Mouse (Mus musculus): ENCODE data around the gene 2310011J03Rik. TPM values are rescaled to one million over a fixed set of nuclear protein-coding genes. Genes with fewer than 3 reads are reported as not detected.
A peak's percentile ranks its signal among the peaks of the same experiment; 100 is the strongest.

The 2310011J03Rik gene
- polyA plus RNA-seq, 1 experiment from 2014 or later: 21.6 TPM

- no peaks in the 10 kb centered on the region for H3K36me3 ChIP-seq (ENCODE audit: control insufficient read depth, insufficient read depth, low read length)
- no peak overlapping the region for H3K9ac ChIP-seq (replicated peaks; ENCODE audit: low read length)
- no peak overlapping the region for H3K4me3 ChIP-seq (replicated peaks; ENCODE audit: low read depth, low read length)
- H3K27me3 ChIP-seq (ENCODE audit: control insufficient read depth, insufficient read depth, low read length): no peaks in the 10 kb centered on the region
- peak overlapping the region; percentile 81 for H3K4me2 ChIP-seq (ENCODE audit: low read length)
- no peaks in the 10 kb centered on the region for H3K9me3 ChIP-seq (ENCODE audit: control insufficient read depth, low read length)
- H3K4me1 ChIP-seq (ENCODE audit: control insufficient read depth, insufficient read depth, low read length): peaks cover 22% of the 10 kb centered on the region
- 77% methylated on average over 17 of the region's 17 CpGs for WGBS
- DNase-seq (no peak), ATAC-seq (ENCODE audit: low FRiP score, low TSS enrichment) (no peak)
- H3K27ac ChIP-seq (replicated peaks; ENCODE audit: low read depth, low read length): no peak overlapping the region
Observed at GRCm38 (mm10) chr10:80324120-80325037, 4.0 kb upstream of the 2310011J03Rik start.

DNA sequence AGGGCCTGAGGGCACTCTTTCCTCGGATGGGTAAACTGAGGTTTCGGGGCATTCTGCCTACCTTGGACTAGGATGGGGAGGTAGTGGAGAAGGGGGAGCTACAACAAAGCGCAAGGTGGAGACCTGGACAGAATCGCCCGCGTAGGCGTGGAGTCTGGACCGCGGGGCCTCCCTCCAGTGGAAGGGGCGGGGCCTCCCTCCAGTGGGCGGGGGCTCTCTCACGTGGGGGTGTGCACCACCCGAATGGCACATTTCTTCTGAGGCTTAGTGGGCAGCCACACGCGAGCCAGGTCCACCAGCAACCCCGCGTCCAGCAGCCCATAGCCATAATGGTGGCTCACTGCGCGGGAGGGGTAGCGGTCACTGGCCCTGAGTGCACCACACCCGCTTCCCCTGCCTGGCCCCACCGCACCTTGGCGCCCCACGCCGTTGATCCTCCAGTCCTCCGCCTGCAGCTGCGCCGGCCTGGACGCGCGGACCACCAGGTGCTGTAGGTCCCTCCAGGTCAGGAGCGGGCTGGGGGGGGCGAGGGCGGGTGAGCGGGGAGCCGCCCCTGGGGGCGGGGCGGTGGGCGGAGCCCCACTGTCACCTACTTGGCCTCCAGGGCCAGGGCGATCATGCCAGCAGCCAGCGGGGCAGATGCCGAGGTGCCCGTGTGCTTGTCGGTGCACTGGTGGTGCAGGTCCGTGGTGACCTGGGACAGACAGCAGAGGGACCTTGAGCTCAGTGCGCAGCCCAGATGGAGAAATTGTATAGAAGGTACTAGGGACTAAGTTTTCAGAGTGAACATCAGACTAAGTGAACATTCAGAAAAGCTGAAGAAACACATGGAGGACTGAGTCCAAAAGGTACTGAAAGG is 3.2 kb upstream of the 2310011J03Rik start:
- H3K9ac ChIP-seq (replicated peaks; ENCODE audit: low read length): peak overlapping the region; percentile 54
- no peak overlapping the region for H3K27ac ChIP-seq (replicated peaks; ENCODE audit: low read depth, low read length)
- H3K4me2 ChIP-seq (ENCODE audit: low read length): peak overlapping the region; percentile 81
- H3K27me3 ChIP-seq (ENCODE audit: control insufficient read depth, insufficient read depth, low read length): no peaks in the 10 kb centered on the region
- WGBS: 2% methylated on average over 46 of the region's 46 CpGs
- ATAC-seq (ENCODE audit: low FRiP score, low TSS enrichment) (peak; percentile 32; the same call in 1 of the 2 replicates), DNase-seq (no peak)
- H3K4me1 ChIP-seq (ENCODE audit: control insufficient read depth, insufficient read depth, low read length): peaks cover 18% of the 10 kb centered on the region
- H3K36me3 ChIP-seq (ENCODE audit: control insufficient read depth, insufficient read depth, low read length): peaks cover 5% of the 10 kb centered on the region; the same call in 1 of the 2 replicates
- H3K9me3 ChIP-seq (ENCODE audit: control insufficient read depth, low read length): no peaks in the 10 kb centered on the region
- H3K4me3 ChIP-seq (replicated peaks; ENCODE audit: low read depth, low read length): peak overlapping the region; percentile 38

GRCm38 (mm10) chr10:80322811-80323211 is 2.5 kb upstream of the 2310011J03Rik start:
- Histone ChIP-seq H3K4me3 (replicated peaks; ENCODE audit: low read depth, low read length) (peak overlapping the region; percentile 38), H3K4me2 (ENCODE audit: low read length) (peak overlapping the region; percentile 81), H3K4me1 (ENCODE audit: control insufficient read depth, insufficient read depth, low read length) (peaks cover 18% of the 10 kb centered on the region), H3K9ac (replicated peaks; ENCODE audit: low read length) (peak overlapping the region; percentile 54), H3K9me3 (ENCODE audit: control insufficient read depth, low read length) (no peaks in the 10 kb centered on the region), H3K36me3 (ENCODE audit: control insufficient read depth, insufficient read depth, low read length) (peaks cover 12% of the 10 kb centered on the region), H3K27me3 (ENCODE audit: control insufficient read depth, insufficient read depth, low read length) (no peaks in the 10 kb centered on the region), H3K27ac (replicated peaks; ENCODE audit: low read depth, low read length) (no peak overlapping the region)
- WGBS: 4% methylated on average over 28 of the region's 28 CpGs
- DNase-seq (no peak), ATAC-seq (ENCODE audit: low FRiP score, low TSS enrichment) (no peak)

DNA sequence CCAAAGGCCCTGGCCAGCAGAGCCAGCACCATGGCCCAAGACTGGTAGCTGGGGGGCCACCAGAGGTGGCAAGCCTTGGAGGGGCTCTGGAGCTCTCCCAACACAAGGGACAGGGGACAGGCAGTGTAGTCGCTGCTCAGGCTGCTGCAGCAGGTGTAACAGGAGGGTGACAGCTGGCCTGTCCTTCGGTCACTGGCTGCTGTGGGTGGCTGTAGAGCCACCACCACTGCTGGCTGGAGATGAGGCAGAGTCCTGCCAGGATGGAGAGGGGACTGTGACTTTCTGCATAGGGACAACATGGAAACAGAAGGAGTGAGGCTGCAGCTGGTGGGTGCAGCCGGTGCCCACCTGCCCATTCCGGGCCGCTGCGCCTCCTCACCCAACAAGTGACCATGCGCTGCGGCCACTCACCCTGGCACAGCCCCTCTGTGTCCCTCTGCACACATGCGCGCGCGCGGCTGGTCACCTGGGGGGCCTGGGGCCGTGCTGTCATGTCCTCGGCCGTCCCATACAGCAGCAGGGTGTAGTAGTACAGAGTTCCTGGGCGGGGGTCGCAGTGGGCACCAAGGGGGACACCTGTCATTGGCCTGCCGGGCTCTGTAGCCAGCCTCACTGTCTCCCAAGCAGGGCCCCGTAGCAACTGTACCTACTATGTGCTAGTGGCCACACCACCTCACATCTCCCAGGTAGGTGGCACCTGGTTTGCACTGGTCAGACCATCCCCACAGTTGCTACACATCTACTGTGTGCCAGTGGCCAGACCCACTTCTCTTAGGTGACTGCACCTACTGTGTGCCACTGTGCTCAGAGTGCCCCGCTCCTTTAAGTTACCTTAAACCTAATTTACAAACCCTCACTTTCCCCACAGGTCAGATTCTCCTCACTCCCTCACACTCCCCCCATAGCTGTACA is 1.6 kb upstream of the 2310011J03Rik start:
- H3K4me2 ChIP-seq (ENCODE audit: low read length): no peak overlapping the region

DNA sequence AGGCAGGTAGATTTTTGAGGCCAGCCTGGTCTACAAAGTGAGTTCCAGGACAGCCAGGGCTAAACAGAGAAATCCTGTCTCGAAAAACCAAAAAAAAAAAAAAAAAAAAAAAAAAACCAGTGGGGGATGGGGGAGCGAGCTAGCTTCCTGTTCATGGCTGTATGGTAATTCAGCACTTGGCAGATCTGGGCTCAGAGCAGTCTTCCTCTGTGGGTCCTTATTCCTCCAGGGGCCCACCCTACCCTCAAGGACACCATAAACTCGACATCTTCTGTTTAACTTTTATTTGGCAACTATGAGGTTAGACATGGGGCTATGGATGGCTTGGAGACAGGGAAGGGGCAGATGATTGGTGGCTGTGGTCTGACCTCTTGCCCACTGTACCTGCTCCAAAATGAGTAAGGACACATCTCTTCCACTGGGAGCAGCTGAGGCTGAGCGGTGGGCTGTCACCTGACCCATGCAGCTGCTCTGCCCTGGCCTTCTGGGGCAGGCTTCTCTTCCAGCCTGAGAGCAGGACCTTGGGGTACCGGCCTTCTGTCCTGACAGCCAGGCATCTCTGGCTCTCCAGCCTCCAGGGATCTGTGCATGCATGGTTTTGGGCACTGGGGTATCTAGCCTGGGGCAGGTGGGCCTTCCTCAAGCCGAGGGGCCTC is 805 bp upstream of the 2310011J03Rik start:
- WGBS: 81% methylated on average over 6 of the region's 6 CpGs
- peaks cover 18% of the 10 kb centered on the region for H3K4me1 ChIP-seq (ENCODE audit: control insufficient read depth, insufficient read depth, low read length)
- H3K9ac ChIP-seq (replicated peaks; ENCODE audit: low read length): no peak overlapping the region
- no peak overlapping the region for H3K4me3 ChIP-seq (replicated peaks; ENCODE audit: low read depth, low read length)
- DNase-seq (no peak), ATAC-seq (ENCODE audit: low FRiP score, low TSS enrichment) (no peak)
- no peak overlapping the region for H3K27ac ChIP-seq (replicated peaks; ENCODE audit: low read depth, low read length)
- no peak overlapping the region for H3K4me2 ChIP-seq (ENCODE audit: low read length)
- H3K9me3 ChIP-seq (ENCODE audit: control insufficient read depth, low read length): no peaks in the 10 kb centered on the region
- H3K27me3 ChIP-seq (ENCODE audit: control insufficient read depth, insufficient read depth, low read length): no peaks in the 10 kb centered on the region
- H3K36me3 ChIP-seq (ENCODE audit: control insufficient read depth, insufficient read depth, low read length): peaks cover 29% of the 10 kb centered on the region

More for the DNA sequence above, 1.6 kb upstream of the 2310011J03Rik start:
- no peak overlapping the region for H3K4me3 ChIP-seq (replicated peaks; ENCODE audit: low read depth, low read length)
- H3K9me3 ChIP-seq (ENCODE audit: control insufficient read depth, low read length): no peaks in the 10 kb centered on the region
- DNase-seq: no peak
- H3K9ac ChIP-seq (replicated peaks; ENCODE audit: low read length): no peak overlapping the region
- H3K27ac ChIP-seq (replicated peaks; ENCODE audit: low read depth, low read length): no peak overlapping the region
- peaks cover 21% of the 10 kb centered on the region for H3K36me3 ChIP-seq (ENCODE audit: control insufficient read depth, insufficient read depth, low read length)
- 94% methylated on average over 21 of the region's 21 CpGs for whole genome bisulfite sequencing
- no peaks in the 10 kb centered on the region for H3K27me3 ChIP-seq (ENCODE audit: control insufficient read depth, insufficient read depth, low read length)
- no peak for ATAC-seq (ENCODE audit: low FRiP score, low TSS enrichment)
- H3K4me1 ChIP-seq (ENCODE audit: control insufficient read depth, insufficient read depth, low read length): peaks cover 18% of the 10 kb centered on the region

GRCm38 (mm10) chr10:80317011-80317410 is 3.3 kb downstream of the 2310011J03Rik start:
- H3K36me3 ChIP-seq (ENCODE audit: control insufficient read depth, insufficient read depth, low read length): peaks cover 70% of the 10 kb centered on the region
- DNase-seq: no peak
- WGBS: 43% methylated on average over 10 of the region's 10 CpGs
- no peak for ATAC-seq (ENCODE audit: low FRiP score, low TSS enrichment)
- H3K9ac ChIP-seq (replicated peaks; ENCODE audit: low read length): no peak overlapping the region
- H3K9me3 ChIP-seq (ENCODE audit: control insufficient read depth, low read length): no peaks in the 10 kb centered on the region
- H3K4me1 ChIP-seq (ENCODE audit: control insufficient read depth, insufficient read depth, low read length): peaks cover 8% of the 10 kb centered on the region
- H3K4me2 ChIP-seq (ENCODE audit: low read length): no peak overlapping the region
- H3K4me3 ChIP-seq (replicated peaks; ENCODE audit: low read depth, low read length): no peak overlapping the region
- H3K27me3 ChIP-seq (ENCODE audit: control insufficient read depth, insufficient read depth, low read length): no peaks in the 10 kb centered on the region
- no peak overlapping the region for H3K27ac ChIP-seq (replicated peaks; ENCODE audit: low read depth, low read length)

DNA sequence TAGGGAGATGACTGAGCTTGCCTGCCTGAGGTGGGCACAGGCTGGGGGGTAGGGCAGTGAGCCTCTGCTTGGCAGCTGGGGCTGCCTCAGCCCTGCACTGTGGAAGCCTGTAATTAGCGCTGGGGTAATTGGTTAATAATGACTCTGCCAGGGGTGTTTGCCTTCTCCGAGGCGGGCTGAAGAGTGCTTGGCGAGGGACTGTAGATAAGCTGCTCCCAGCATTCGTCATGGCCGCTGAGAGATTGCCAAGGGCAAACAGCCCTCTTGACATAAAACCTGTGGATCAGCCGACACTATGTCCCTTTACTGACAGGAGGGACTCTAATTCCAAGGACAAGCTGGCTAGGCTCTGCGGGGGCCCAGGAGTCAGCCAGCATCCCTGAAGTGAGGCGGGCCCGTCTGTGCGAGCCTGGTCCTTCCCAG is 4.0 kb downstream of the 2310011J03Rik start:
- Histone ChIP-seq H3K27ac (replicated peaks; ENCODE audit: low read depth, low read length) (no peak overlapping the region), H3K4me2 (ENCODE audit: low read length) (no peak overlapping the region), H3K27me3 (ENCODE audit: control insufficient read depth, insufficient read depth, low read length) (no peaks in the 10 kb centered on the region), H3K36me3 (ENCODE audit: control insufficient read depth, insufficient read depth, low read length) (peaks cover 77% of the 10 kb centered on the region), H3K9me3 (ENCODE audit: control insufficient read depth, low read length) (no peaks in the 10 kb centered on the region), H3K4me3 (replicated peaks; ENCODE audit: low read depth, low read length) (no peak overlapping the region), H3K4me1 (ENCODE audit: control insufficient read depth, insufficient read depth, low read length) (peaks cover 8% of the 10 kb centered on the region), H3K9ac (replicated peaks; ENCODE audit: low read length) (no peak overlapping the region)
- no peak for ATAC-seq (ENCODE audit: low FRiP score, low TSS enrichment)
- DNase-seq: no peak
- WGBS: 37% methylated on average over 11 of the region's 11 CpGs
